Mouse (Mus musculus): ENCODE results near the gene Plgrkt. TPM values are rescaled to one million over a fixed set of nuclear protein-coding genes. Genes with fewer than 3 reads are reported as not detected.
A peak's percentile ranks its signal among the peaks of the same experiment; 100 is the strongest.

The Plgrkt gene
- polyA plus RNA-seq, 1 experiment from 2014 or later, result 49.1 TPM

DNA sequence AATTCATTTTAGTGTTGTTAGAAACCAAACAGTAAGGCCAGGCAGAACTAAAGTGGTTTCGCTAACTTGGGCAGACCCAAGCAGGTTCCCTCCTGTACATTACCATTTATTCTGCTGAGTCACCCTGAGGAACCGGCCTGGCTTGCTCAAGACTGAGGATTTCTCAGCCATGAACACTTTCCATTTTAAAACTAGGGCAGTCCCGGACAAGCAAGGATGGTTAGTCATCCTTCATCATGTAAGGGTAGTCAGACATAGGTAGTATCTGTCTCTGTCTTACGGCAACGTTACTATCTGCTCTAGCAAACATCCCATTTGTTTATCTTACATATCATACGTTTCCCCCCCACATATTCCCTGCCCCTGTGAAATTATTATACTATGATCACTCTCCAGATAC lies 17.8 kb upstream of the Plgrkt start:
- WGBS, result 78% methylated on average over 6 of the region's 6 CpGs
- Histone ChIP-seq H3K27ac (ENCODE audit: low read length) (no peak overlapping the region), H3K4me2 (replicated peaks; ENCODE audit: low read depth, low read length) (no peak overlapping the region), H3K9me3 (ENCODE audit: low read length) (no peaks in the 10 kb centered on the region), H3K4me1 (ENCODE audit: insufficient read depth, low read length) (no peaks in the 10 kb centered on the region), H3K27me3 (ENCODE audit: insufficient read depth, low read length) (no peaks in the 10 kb centered on the region), H3K4me3 (ENCODE audit: low read length) (no peak overlapping the region), H3K36me3 (ENCODE audit: insufficient read depth, low read length) (no peaks in the 10 kb centered on the region), H3K9ac (replicated peaks; ENCODE audit: low read length) (no peak overlapping the region)
- ATAC-seq (ENCODE audit: low FRiP score, low TSS enrichment), result no peak

DNA sequence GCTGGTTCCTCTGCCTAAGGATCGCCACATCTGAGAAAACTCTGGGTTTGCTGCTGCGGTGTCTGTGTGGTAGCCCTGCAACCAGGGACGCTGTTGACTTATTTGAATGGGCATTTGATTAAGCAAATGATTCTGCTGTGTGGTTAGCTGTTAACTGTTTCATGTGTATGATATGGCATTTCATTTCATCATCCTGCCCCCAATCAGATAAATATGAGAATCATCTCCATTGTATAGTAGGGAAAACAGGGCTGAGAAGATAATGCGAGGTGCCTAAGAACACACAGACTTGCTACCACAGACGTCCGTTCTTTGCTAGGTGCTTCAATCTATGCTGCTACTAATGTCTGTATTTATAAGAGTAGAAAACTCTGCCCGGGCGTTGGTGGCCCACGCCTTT lies 17.2 kb upstream of the Plgrkt start:
- H3K4me1 ChIP-seq (ENCODE audit: insufficient read depth, low read length), result no peaks in the 10 kb centered on the region
- no peak for ATAC-seq (ENCODE audit: low FRiP score, low TSS enrichment)
- no peaks in the 10 kb centered on the region for H3K9me3 ChIP-seq (ENCODE audit: low read length)
- H3K27me3 ChIP-seq (ENCODE audit: insufficient read depth, low read length), result no peaks in the 10 kb centered on the region
- WGBS, result 92% methylated on average over 9 of the region's 9 CpGs
- H3K27ac ChIP-seq (ENCODE audit: low read length), result no peak overlapping the region
- H3K36me3 ChIP-seq (ENCODE audit: insufficient read depth, low read length), result no peaks in the 10 kb centered on the region
- no peak overlapping the region for H3K4me2 ChIP-seq (replicated peaks; ENCODE audit: low read depth, low read length)
- no peak overlapping the region for H3K9ac ChIP-seq (replicated peaks; ENCODE audit: low read length)
- H3K4me3 ChIP-seq (ENCODE audit: low read length), result no peak overlapping the region

DNA sequence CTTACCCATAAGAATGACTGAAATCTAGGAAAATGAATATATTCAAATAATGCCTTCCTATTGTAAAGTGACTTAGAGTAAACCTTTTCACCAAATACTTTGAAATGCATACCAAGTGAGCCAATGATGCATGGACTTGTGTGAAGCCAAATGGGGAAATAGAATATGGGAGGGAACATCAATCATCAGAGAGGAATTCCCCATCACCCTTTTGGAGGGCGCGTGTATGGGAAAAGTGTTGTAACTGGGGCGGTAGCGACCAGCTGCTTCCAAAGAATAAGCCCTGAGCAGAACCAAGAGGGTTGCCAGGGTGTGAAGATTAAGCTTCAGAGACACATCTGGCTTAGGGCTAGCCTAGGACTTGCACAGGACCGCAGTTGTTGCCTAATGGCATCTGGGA lies 16.2 kb upstream of the Plgrkt start:
- ATAC-seq (ENCODE audit: low FRiP score, low TSS enrichment), result no peak
- no peaks in the 10 kb centered on the region for H3K4me1 ChIP-seq (ENCODE audit: insufficient read depth, low read length)
- 85% methylated on average over 5 of the region's 5 CpGs for WGBS
- no peak overlapping the region for H3K9ac ChIP-seq (replicated peaks; ENCODE audit: low read length)
- no peaks in the 10 kb centered on the region for H3K36me3 ChIP-seq (ENCODE audit: insufficient read depth, low read length)
- no peak overlapping the region for H3K27ac ChIP-seq (ENCODE audit: low read length)
- H3K27me3 ChIP-seq (ENCODE audit: insufficient read depth, low read length), result no peaks in the 10 kb centered on the region
- H3K4me3 ChIP-seq (ENCODE audit: low read length), result no peak overlapping the region
- no peaks in the 10 kb centered on the region for H3K9me3 ChIP-seq (ENCODE audit: low read length)
- H3K4me2 ChIP-seq (replicated peaks; ENCODE audit: low read depth, low read length), result no peak overlapping the region

DNA sequence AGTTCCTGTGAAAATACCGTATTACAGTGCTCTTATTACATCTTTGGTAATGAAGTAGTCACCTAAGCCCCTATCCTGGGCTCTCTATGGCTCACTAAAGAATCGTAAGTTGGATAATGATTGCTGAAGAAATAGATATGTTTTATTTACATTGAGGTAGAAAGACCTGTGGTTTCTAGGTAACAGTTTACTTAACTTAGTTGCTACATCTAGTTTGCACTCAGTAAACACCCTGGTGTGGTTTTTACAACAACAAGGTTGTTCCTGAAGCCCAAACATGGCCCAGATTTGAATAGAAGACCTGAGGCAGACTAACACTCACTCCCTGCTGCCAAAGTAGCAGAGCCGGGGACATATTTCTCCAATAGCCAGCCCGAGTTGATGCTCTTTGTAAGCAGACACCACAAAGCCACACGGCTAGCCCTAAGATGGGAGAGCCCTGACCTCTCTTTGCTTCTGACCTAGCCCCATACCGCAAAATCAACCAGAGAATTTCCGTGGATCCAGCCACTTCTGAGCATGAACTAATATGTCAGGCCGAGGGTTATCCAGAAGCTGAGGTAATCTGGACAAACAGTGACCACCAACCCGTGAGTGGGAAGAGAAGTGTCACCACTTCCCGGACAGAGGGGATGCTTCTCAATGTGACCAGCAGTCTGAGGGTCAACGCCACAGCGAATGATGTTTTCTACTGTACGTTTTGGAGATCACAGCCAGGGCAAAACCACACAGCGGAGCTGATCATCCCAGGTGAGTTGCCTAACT lies 12.8 kb upstream of the Plgrkt start:
- no peaks in the 10 kb centered on the region for H3K4me1 ChIP-seq (ENCODE audit: insufficient read depth, low read length)
- no peaks in the 10 kb centered on the region for H3K27me3 ChIP-seq (ENCODE audit: insufficient read depth, low read length)
- H3K4me2 ChIP-seq (replicated peaks; ENCODE audit: low read depth, low read length), result no peak overlapping the region
- H3K4me3 ChIP-seq (ENCODE audit: low read length), result no peak overlapping the region
- no peaks in the 10 kb centered on the region for H3K9me3 ChIP-seq (ENCODE audit: low read length)
- H3K27ac ChIP-seq (ENCODE audit: low read length), result no peak overlapping the region
- no peak for ATAC-seq (ENCODE audit: low FRiP score, low TSS enrichment)
- no peak overlapping the region for H3K9ac ChIP-seq (replicated peaks; ENCODE audit: low read length)
- no peaks in the 10 kb centered on the region for H3K36me3 ChIP-seq (ENCODE audit: insufficient read depth, low read length)
- WGBS, result 79% methylated on average over 14 of the region's 14 CpGs

DNA sequence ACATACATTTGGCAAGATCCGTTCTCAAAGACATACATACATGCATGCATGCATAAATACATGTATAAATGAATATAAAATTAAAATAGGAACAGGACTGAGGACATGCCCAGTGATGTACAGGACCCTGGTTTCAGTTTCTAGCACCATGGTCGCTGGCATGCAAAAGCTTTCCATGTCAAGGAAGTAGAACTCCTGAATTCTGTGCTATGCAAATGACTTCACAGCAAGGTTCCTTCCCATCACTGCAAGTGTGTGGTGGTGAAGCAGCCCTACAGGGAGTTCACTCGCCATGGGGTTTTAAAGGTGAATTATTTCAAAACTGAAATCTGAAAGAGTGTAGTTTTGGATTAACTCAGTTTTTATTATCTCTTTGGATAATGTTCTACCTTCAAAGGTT lies 9.2 kb upstream of the Plgrkt start:
- Histone ChIP-seq H3K9me3 (ENCODE audit: low read length) (no peaks in the 10 kb centered on the region), H3K27me3 (ENCODE audit: insufficient read depth, low read length) (no peaks in the 10 kb centered on the region), H3K9ac (replicated peaks; ENCODE audit: low read length) (no peak overlapping the region), H3K36me3 (ENCODE audit: insufficient read depth, low read length) (no peaks in the 10 kb centered on the region), H3K4me2 (replicated peaks; ENCODE audit: low read depth, low read length) (no peak overlapping the region), H3K4me3 (ENCODE audit: low read length) (no peak overlapping the region), H3K4me1 (ENCODE audit: insufficient read depth, low read length) (no peaks in the 10 kb centered on the region), H3K27ac (ENCODE audit: low read length) (no peak overlapping the region)
- 70% methylated on average over 3 of the region's 3 CpGs for WGBS
- no peak for ATAC-seq (ENCODE audit: low FRiP score, low TSS enrichment)

DNA sequence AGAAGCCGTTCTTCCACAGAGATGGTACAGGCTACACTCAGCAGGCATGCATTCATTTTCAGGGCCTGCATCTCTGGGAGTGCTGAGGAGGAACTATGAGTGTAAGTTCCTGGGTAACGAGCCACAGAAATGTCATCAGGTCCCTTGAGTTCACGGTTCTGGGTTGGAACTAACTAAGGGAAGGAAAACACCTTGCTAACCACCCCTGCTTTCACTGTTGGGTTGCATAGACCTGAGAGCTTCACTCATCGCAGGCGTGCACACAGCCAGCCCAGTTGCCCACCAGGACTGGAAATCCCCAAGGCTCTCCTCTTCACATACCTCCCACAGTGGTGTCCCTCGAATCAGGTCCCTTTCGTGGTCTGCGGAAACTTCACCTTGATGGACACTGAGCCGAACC lies 7.8 kb upstream of the Plgrkt start:
- ATAC-seq (ENCODE audit: low FRiP score, low TSS enrichment), result no peak
- 93% methylated on average over 9 of the region's 9 CpGs for WGBS
- H3K4me1 ChIP-seq (ENCODE audit: insufficient read depth, low read length), result no peaks in the 10 kb centered on the region
- H3K9ac ChIP-seq (replicated peaks; ENCODE audit: low read length), result no peak overlapping the region
- no peak overlapping the region for H3K27ac ChIP-seq (ENCODE audit: low read length)
- no peaks in the 10 kb centered on the region for H3K27me3 ChIP-seq (ENCODE audit: insufficient read depth, low read length)
- no peak overlapping the region for H3K4me2 ChIP-seq (replicated peaks; ENCODE audit: low read depth, low read length)
- no peaks in the 10 kb centered on the region for H3K9me3 ChIP-seq (ENCODE audit: low read length)
- no peaks in the 10 kb centered on the region for H3K36me3 ChIP-seq (ENCODE audit: insufficient read depth, low read length)
- no peak overlapping the region for H3K4me3 ChIP-seq (ENCODE audit: low read length)

DNA sequence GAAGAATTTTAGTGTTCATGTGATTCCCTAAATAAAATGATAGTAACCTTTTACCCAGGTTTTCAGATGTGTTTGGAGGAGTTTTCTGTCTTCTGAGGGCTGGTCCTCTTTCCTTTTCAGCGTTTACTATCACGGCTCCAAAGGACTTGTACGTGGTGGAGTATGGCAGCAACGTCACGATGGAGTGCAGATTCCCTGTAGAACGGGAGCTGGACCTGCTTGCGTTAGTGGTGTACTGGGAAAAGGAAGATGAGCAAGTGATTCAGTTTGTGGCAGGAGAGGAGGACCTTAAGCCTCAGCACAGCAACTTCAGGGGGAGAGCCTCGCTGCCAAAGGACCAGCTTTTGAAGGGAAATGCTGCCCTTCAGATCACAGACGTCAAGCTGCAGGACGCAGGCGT lies 6.2 kb upstream of the Plgrkt start:
- no peaks in the 10 kb centered on the region for H3K27me3 ChIP-seq (ENCODE audit: insufficient read depth, low read length)
- no peak overlapping the region for H3K4me3 ChIP-seq (ENCODE audit: low read length)
- 42% methylated on average over 11 of the region's 11 CpGs for WGBS
- no peak overlapping the region for H3K9ac ChIP-seq (replicated peaks; ENCODE audit: low read length)
- no peaks in the 10 kb centered on the region for H3K36me3 ChIP-seq (ENCODE audit: insufficient read depth, low read length)
- peak overlapping the region; percentile 22 for H3K4me2 ChIP-seq (replicated peaks; ENCODE audit: low read depth, low read length)
- H3K9me3 ChIP-seq (ENCODE audit: low read length), result no peaks in the 10 kb centered on the region
- H3K4me1 ChIP-seq (ENCODE audit: insufficient read depth, low read length), result no peaks in the 10 kb centered on the region
- no peak for ATAC-seq (ENCODE audit: low FRiP score, low TSS enrichment)
- no peak overlapping the region for H3K27ac ChIP-seq (ENCODE audit: low read length)

DNA sequence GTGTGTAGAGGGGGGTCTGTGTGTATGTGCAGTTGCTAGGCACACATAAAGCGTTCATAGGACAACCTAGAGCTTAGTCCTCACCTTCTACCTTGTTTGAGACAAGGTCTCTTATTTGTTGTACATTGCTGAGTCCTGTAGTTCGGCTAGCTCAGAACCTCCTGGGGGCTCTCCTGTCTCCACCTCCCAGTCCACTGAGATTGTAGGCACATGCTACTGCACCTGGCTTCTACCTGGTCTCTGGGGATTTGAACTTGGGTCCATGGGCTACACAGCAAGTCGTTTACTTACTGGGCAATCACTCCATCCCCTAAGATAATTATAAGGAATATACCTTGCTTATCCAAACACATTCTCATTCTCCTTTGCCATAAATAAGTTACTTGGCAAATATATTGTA lies 5.4 kb upstream of the Plgrkt start:
- Histone ChIP-seq H3K9me3 (ENCODE audit: low read length) (no peaks in the 10 kb centered on the region), H3K36me3 (ENCODE audit: insufficient read depth, low read length) (no peaks in the 10 kb centered on the region), H3K9ac (replicated peaks; ENCODE audit: low read length) (no peak overlapping the region), H3K27ac (ENCODE audit: low read length) (no peak overlapping the region), H3K27me3 (ENCODE audit: insufficient read depth, low read length) (no peaks in the 10 kb centered on the region), H3K4me1 (ENCODE audit: insufficient read depth, low read length) (no peaks in the 10 kb centered on the region), H3K4me3 (ENCODE audit: low read length) (no peak overlapping the region), H3K4me2 (replicated peaks; ENCODE audit: low read depth, low read length) (no peak overlapping the region)
- WGBS, result 93% methylated on average over 3 of the region's 3 CpGs
- ATAC-seq (ENCODE audit: low FRiP score, low TSS enrichment), result no peak

DNA sequence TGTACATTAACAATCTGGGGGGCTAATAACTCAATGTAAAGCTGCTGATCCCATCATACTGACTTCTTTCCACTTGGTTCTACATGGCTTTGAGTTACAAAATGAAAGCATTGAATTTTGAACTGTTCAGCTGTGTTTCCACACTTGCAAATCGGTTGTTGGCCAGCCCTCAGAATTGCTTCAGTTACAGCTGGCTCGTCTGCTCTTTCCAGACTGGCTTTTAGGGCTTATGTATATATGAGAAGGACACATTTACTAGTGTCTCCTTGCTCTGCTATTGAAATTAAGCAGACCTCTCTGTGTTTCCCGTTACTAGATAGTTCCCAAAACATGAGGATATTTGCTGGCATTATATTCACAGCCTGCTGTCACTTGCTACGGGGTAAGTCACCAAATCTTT lies 4.9 kb upstream of the Plgrkt start:
- no peak for ATAC-seq (ENCODE audit: low FRiP score, low TSS enrichment)
- no peak overlapping the region for H3K9ac ChIP-seq (replicated peaks; ENCODE audit: low read length)
- H3K4me1 ChIP-seq (ENCODE audit: insufficient read depth, low read length), result no peaks in the 10 kb centered on the region
- H3K27me3 ChIP-seq (ENCODE audit: insufficient read depth, low read length), result no peaks in the 10 kb centered on the region
- H3K4me3 ChIP-seq (ENCODE audit: low read length), result no peak overlapping the region
- H3K9me3 ChIP-seq (ENCODE audit: low read length), result no peaks in the 10 kb centered on the region
- 63% methylated on average over 4 of the region's 4 CpGs for WGBS
- no peak overlapping the region for H3K4me2 ChIP-seq (replicated peaks; ENCODE audit: low read depth, low read length)
- H3K27ac ChIP-seq (ENCODE audit: low read length), result no peak overlapping the region
- H3K36me3 ChIP-seq (ENCODE audit: insufficient read depth, low read length), result no peaks in the 10 kb centered on the region

DNA sequence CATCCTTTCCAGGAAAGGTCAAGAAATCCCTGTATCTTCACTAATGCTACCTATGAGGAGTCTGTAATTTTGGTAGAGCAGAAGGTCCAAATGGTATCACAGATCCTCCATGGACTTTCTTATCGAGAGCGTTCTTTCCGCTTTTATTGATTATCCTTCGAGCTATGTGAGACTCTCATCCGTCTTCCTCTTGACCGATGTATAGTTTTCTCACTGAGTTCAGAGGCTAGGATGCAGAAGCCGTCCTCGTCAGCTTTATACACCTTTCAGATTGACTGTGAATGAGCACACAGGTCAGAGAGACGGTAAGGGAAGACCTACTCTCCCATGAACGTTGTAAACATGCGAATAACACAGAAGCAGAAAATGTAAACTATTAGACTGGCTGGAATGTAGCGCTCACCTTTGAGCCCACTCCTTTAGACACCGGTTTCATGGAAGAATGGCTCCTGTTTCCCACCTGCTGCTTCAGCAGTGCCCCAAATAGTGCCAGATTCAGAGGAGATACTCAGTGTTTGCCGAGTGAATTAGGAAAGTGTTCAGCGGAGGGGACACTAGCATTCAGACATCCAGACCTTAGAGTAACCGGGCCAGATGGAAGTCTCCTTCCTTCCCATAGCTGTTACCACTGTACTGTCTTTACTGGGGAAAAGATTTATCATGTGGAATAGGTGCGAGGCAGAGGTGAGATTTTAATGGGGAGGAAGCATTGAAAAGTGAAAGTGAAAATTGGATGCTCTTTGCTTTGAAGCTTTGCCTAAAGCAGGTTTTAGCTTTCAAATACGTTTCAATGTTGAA lies 4.3 kb upstream of the Plgrkt start:
- no peak overlapping the region for H3K4me2 ChIP-seq (replicated peaks; ENCODE audit: low read depth, low read length)

More for the DNA sequence above, 4.3 kb upstream of the Plgrkt start:
- H3K27me3 ChIP-seq (ENCODE audit: insufficient read depth, low read length), result no peaks in the 10 kb centered on the region
- no peak for ATAC-seq (ENCODE audit: low FRiP score, low TSS enrichment)
- H3K4me3 ChIP-seq (ENCODE audit: low read length), result no peak overlapping the region
- H3K4me1 ChIP-seq (ENCODE audit: insufficient read depth, low read length), result no peaks in the 10 kb centered on the region
- no peak overlapping the region for H3K9ac ChIP-seq (replicated peaks; ENCODE audit: low read length)
- H3K27ac ChIP-seq (ENCODE audit: low read length), result no peak overlapping the region
- H3K9me3 ChIP-seq (ENCODE audit: low read length), result no peaks in the 10 kb centered on the region
- no peaks in the 10 kb centered on the region for H3K36me3 ChIP-seq (ENCODE audit: insufficient read depth, low read length)
- 76% methylated on average over 18 of the region's 18 CpGs for WGBS
